Mouse (Mus musculus): ENCODE results near the gene Prr22. TPM values are rescaled to one million over a fixed set of nuclear protein-coding genes. Genes with fewer than 3 reads are reported as not detected.

Prr22 gene
- polyA plus RNA-seq, 1 experiment from 2014 or later: 0.96 TPM

DNA sequence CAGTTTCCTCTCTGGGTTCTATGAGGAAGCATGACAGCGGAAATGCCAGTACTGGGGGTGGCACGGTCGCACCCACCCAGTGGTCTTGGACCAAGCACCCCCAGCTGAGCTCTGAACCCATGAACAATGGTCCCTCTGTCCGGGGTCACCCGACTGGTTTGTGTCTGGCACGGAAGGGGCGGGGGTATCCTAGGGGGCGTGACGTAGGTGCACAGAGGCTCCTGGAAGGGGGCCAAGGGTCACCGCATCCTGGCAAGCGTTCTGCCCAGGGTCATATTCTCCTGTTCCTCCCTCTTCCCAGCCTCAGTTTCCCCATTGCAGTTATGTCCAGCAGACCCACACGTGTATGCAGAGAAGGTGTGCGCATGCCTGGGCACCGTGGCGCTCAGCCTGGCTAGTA, 16.6 kb upstream of the Prr22 start:
- no peaks in the 10 kb centered on the region for H3K36me3 ChIP-seq (ENCODE audit: control insufficient read depth, insufficient read depth, low read length)
- ATAC-seq (ENCODE audit: insufficient number of reproducible peaks, insufficient read depth, low FRiP score, low read depth): no peak
- H3K4me2 ChIP-seq (ENCODE audit: low read length): no peak overlapping the region
- no peak overlapping the region for H3K27ac ChIP-seq (replicated peaks in 1 of 2; ENCODE audit: control insufficient read depth in 1 of 2, insufficient read depth in 1 of 2, low read depth in 2 of 2, low read length in 2 of 2)
- 28% methylated on average over 15 of the region's 15 CpGs for WGBS
- H3K4me1 ChIP-seq (ENCODE audit: control insufficient read depth in 2 of 2, insufficient read depth in 2 of 2, low read length in 2 of 2): peaks cover 3 to 10% of the 10 kb centered on the region in 2 experiments; a peak in 3 of 4 replicates
- H3K9me3 ChIP-seq (ENCODE audit: control insufficient read depth, low read length): 0 out of 2 replicates have a peak, but pooled peaks cover 2% of the 10 kb centered on the region
- H3K27me3 ChIP-seq (ENCODE audit: control insufficient read depth, insufficient read depth, low read length): peaks cover 78% of the 10 kb centered on the region
- H3K9ac ChIP-seq (ENCODE audit: low read length): no peak overlapping the region
- H3K4me3 ChIP-seq (ENCODE audit: control insufficient read depth in 1 of 2, insufficient read depth in 1 of 2, low read depth in 1 of 2, low read length in 2 of 2): no peak overlapping the region

DNA sequence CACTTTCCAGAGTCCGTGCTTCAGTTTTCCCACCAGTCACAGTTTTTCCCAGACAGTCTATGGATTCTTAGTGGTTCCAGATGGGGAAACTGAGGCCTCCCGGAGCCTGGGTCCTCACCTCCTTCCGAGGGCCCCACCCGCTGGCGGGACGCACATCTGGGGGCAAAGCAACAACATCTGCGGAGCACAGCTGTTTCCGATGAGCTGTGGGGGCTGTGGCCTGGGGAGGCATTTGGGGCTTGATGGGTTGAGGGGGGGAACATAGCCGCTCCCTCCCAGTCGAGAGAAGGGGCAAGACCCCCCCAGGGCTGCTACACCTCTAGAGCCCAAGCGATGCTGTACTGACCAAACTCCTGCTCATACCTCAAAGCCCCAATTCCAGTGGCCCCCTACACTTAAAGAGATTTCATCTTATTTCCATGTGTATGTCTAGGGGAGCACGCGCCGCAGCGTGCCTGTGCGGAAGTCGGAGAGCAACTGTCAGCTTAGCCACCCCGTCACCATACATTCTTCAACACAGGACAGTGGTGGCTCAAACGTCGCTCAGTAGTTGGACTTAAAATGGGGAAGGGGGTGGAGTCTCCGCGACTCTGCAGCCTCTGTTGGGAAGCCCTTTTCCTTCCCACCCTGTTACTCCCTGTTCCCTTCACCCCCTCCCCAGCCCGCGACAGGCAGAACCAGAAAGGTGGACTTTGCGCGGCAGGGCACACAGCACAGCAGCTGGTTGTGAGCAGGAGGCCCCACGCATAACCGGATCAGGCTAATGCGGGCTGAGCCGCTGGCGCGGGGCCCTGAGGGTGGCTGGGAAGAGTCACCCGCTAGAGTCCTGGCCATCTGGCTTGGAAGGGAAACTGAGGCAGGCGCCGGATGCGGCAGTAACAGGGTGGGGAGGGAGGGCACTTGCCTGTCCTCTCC, 15.5 kb upstream of the Prr22 start:
- 0 out of 2 replicates have a peak overlapping the region, but pooled peaks have one; percentile 4 for H3K4me2 ChIP-seq (ENCODE audit: low read length)
- H3K9ac ChIP-seq (ENCODE audit: low read length): no peak overlapping the region

DNA sequence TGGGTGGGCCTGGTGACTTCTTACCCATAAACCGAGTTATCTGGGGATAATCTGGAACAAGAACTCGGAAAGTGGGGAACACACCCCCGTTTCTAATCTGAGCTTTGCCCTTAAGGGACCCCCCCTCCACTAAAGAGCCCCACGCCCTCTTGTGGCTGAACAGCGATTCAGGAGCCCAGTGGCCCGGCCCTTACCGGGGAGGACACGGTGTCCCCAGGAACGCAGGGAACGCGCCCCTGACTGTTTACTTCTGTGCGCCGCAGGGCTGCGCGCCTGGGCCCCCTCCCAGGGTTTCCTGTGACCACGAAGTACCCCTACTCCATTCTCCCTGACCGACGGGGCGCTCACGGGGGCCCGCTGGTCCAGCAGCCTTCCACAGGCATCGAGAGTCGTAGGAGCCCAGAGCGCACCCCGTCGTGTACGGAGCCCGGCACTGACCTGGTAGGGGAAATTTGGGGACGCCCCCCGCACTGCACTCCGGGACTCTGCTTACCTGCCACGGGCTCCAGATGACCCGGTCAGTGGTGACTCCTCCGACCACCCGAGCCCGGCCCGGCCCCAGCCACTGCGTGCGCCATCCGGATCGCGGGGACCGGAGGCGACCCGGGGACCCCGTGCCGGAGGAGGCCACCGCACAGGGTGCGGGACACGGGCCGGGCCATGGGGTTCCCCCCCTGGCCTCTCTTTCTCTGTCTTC, 13.2 kb upstream of the Prr22 start:
- no peaks in the 10 kb centered on the region for H3K9me3 ChIP-seq (ENCODE audit: control insufficient read depth, low read length)
- peak overlapping the region; percentile 45 to 50 for H3K4me3 ChIP-seq (ENCODE audit: control insufficient read depth in 1 of 2, insufficient read depth in 1 of 2, low read depth in 1 of 2, low read length in 2 of 2)
- peaks cover 66% of the 10 kb centered on the region for H3K27me3 ChIP-seq (ENCODE audit: control insufficient read depth, insufficient read depth, low read length)
- H3K9ac ChIP-seq (ENCODE audit: low read length): peak overlapping the region; percentile 70
- ATAC-seq (ENCODE audit: insufficient number of reproducible peaks, insufficient read depth, low FRiP score, low read depth): 0 out of 2 replicates have a peak, but pooled peaks have one; percentile 3
- H3K27ac ChIP-seq (replicated peaks in 1 of 2; ENCODE audit: control insufficient read depth in 1 of 2, insufficient read depth in 1 of 2, low read depth in 2 of 2, low read length in 2 of 2): no peak overlapping the region
- no peaks in the 10 kb centered on the region for H3K36me3 ChIP-seq (ENCODE audit: control insufficient read depth, insufficient read depth, low read length)
- peak overlapping the region; percentile 92 for H3K4me2 ChIP-seq (ENCODE audit: low read length)
- peaks cover 5 to 14% of the 10 kb centered on the region in 2 experiments; a peak in 3 of 4 replicates for H3K4me1 ChIP-seq (ENCODE audit: control insufficient read depth in 2 of 2, insufficient read depth in 2 of 2, low read length in 2 of 2)
- WGBS: 1% methylated on average over 51 of the region's 51 CpGs

More for the DNA sequence above, 15.5 kb upstream of the Prr22 start:
- Histone ChIP-seq H3K27ac (replicated peaks in 1 of 2; ENCODE audit: control insufficient read depth in 1 of 2, insufficient read depth in 1 of 2, low read depth in 2 of 2, low read length in 2 of 2) (no peak overlapping the region), H3K9me3 (ENCODE audit: control insufficient read depth, low read length) (0 out of 2 replicates have a peak, but pooled peaks cover 2% of the 10 kb centered on the region), H3K4me1 (ENCODE audit: control insufficient read depth in 2 of 2, insufficient read depth in 2 of 2, low read length in 2 of 2) (peaks cover 3 to 10% of the 10 kb centered on the region in 2 experiments; a peak in 3 of 4 replicates), H3K36me3 (ENCODE audit: control insufficient read depth, insufficient read depth, low read length) (no peaks in the 10 kb centered on the region), H3K27me3 (ENCODE audit: control insufficient read depth, insufficient read depth, low read length) (peaks cover 78% of the 10 kb centered on the region), H3K4me3 (ENCODE audit: control insufficient read depth in 1 of 2, insufficient read depth in 1 of 2, low read depth in 1 of 2, low read length in 2 of 2) (peak overlapping the region in 1 of 2 experiments; percentile 4; a peak in 1 of 4 replicates)
- 12% methylated on average over 36 of the region's 36 CpGs for WGBS
- no peak for ATAC-seq (ENCODE audit: insufficient number of reproducible peaks, insufficient read depth, low FRiP score, low read depth)

DNA sequence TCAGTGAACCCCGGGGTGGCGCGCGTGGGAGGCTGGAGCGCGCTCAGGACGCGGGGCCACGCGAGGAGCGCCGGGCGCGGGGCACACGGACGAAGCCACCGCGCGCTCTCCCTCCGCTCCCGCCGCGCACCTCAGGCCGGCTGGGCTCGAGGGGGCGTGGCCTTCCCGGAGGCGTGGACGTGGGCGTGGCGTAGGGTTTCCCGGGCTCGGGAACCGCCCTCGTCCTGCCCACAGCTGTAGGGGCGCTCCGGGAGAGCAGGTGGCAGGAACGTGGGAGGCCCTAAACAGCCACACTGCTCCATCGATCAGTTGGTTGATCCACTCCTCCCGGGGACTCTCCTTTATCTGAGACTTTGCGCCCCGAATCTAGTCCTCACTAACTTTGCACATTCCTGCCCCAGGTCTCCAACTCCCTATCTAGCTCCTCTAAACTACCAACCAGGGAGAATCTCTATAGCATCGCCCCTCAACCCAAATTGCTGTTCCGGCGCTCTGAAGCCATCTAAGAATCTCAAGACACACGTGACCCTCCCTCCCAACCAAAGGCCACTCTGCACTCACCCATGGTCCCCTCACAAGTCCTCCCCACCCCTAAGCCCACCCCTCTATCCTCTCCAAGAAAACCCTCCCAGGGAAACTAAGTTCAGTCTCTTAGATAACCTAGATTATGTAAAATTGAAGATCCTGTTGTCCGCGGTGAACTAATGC, 12.5 kb upstream of the Prr22 start, which contains the start of gene Nrtn:
Gene Nrtn (minus strand): TSS at position 115 of the 708 bp plus-strand sequence.
- Histone ChIP-seq H3K36me3 (ENCODE audit: control insufficient read depth, insufficient read depth, low read length) (no peaks in the 10 kb centered on the region), H3K4me1 (ENCODE audit: control insufficient read depth in 2 of 2, insufficient read depth in 2 of 2, low read length in 2 of 2) (peaks cover 6 to 19% of the 10 kb centered on the region in 2 experiments; a peak in 3 of 4 replicates), H3K4me3 (ENCODE audit: control insufficient read depth in 1 of 2, insufficient read depth in 1 of 2, low read depth in 1 of 2, low read length in 2 of 2) (peak within 1 kb of the TSS; percentile 45 to 50), H3K27ac (replicated peaks in 1 of 2; ENCODE audit: control insufficient read depth in 1 of 2, insufficient read depth in 1 of 2, low read depth in 2 of 2, low read length in 2 of 2) (no peak within 1 kb of the TSS), H3K9ac (ENCODE audit: low read length) (peak within 1 kb of the TSS; percentile 70), H3K27me3 (ENCODE audit: control insufficient read depth, insufficient read depth, low read length) (peaks cover 59% of the 10 kb centered on the region), H3K9me3 (ENCODE audit: control insufficient read depth, low read length) (no peaks in the 10 kb centered on the region), H3K4me2 (ENCODE audit: low read length) (peak within 1 kb of the TSS; percentile 92)
- 2% methylated on average over 43 of the region's 48 CpGs for WGBS
- peak; percentile 52 for ATAC-seq (ENCODE audit: insufficient number of reproducible peaks, insufficient read depth, low FRiP score, low read depth)

DNA sequence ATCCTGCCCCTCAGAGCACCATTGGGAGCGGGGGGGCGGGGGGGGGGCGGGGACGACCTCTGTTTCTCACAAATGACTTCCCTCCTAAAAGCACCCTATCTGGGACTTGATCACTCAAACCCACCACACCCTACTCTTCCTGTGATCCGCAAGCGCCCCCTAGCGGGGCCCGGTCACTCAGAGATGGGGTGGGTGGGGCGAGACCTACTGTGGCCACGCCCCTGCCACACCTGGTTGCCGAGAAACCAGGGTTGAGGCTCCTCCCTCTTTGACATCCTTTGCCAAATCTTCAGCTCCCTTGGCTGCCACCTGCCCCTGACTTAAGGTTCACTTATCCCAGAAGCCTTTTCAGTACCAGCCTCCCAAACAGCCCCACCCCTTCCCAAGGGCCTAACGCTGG, 11.9 kb upstream of the Prr22 start:
- Histone ChIP-seq H3K27ac (replicated peaks in 1 of 2; ENCODE audit: control insufficient read depth in 1 of 2, insufficient read depth in 1 of 2, low read depth in 2 of 2, low read length in 2 of 2) (no peak overlapping the region), H3K9me3 (ENCODE audit: control insufficient read depth, low read length) (no peaks in the 10 kb centered on the region), H3K9ac (ENCODE audit: low read length) (no peak overlapping the region), H3K4me2 (ENCODE audit: low read length) (peak overlapping the region; percentile 92), H3K4me1 (ENCODE audit: control insufficient read depth in 2 of 2, insufficient read depth in 2 of 2, low read length in 2 of 2) (peaks cover 12 to 25% of the 10 kb centered on the region in 2 experiments; a peak in 3 of 4 replicates), H3K36me3 (ENCODE audit: control insufficient read depth, insufficient read depth, low read length) (no peaks in the 10 kb centered on the region), H3K4me3 (ENCODE audit: control insufficient read depth in 1 of 2, insufficient read depth in 1 of 2, low read depth in 1 of 2, low read length in 2 of 2) (no peak overlapping the region), H3K27me3 (ENCODE audit: control insufficient read depth, insufficient read depth, low read length) (peaks cover 53% of the 10 kb centered on the region)
- 6% methylated on average over 12 of the region's 12 CpGs for WGBS
- ATAC-seq (ENCODE audit: insufficient number of reproducible peaks, insufficient read depth, low FRiP score, low read depth): 0 out of 2 replicates have a peak, but pooled peaks have one; percentile 7

DNA sequence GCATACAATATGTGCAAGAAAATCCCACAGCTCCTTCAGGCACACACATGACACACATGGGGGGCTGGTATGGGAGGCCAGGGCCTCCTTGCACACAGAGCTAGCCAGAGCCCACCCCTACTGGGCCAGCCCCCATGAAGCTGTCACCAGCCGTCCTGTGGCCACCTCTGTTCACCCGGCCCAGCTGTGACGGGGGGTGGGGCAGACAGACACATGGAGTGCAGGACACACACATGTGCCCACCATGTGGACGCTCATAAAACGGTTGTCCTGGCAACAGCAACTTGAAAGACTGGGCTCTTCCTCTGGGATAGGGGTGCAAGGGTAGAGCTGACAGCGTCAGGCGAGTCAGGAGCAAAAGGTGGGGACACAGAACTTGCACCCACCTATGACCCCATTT, 10.8 kb upstream of the Prr22 start:
- peaks cover 15 to 30% of the 10 kb centered on the region in 2 experiments for H3K4me1 ChIP-seq (ENCODE audit: control insufficient read depth in 2 of 2, insufficient read depth in 2 of 2, low read length in 2 of 2)
- no peak overlapping the region for H3K4me3 ChIP-seq (ENCODE audit: control insufficient read depth in 1 of 2, insufficient read depth in 1 of 2, low read depth in 1 of 2, low read length in 2 of 2)
- 52% methylated on average over 7 of the region's 7 CpGs for WGBS
- no peak overlapping the region for H3K27ac ChIP-seq (replicated peaks in 1 of 2; ENCODE audit: control insufficient read depth in 1 of 2, insufficient read depth in 1 of 2, low read depth in 2 of 2, low read length in 2 of 2)
- no peak overlapping the region for H3K9ac ChIP-seq (ENCODE audit: low read length)
- no peak for ATAC-seq (ENCODE audit: insufficient number of reproducible peaks, insufficient read depth, low FRiP score, low read depth)
- H3K4me2 ChIP-seq (ENCODE audit: low read length): no peak overlapping the region
- H3K36me3 ChIP-seq (ENCODE audit: control insufficient read depth, insufficient read depth, low read length): no peaks in the 10 kb centered on the region
- H3K27me3 ChIP-seq (ENCODE audit: control insufficient read depth, insufficient read depth, low read length): peaks cover 42% of the 10 kb centered on the region
- no peaks in the 10 kb centered on the region for H3K9me3 ChIP-seq (ENCODE audit: control insufficient read depth, low read length)

DNA sequence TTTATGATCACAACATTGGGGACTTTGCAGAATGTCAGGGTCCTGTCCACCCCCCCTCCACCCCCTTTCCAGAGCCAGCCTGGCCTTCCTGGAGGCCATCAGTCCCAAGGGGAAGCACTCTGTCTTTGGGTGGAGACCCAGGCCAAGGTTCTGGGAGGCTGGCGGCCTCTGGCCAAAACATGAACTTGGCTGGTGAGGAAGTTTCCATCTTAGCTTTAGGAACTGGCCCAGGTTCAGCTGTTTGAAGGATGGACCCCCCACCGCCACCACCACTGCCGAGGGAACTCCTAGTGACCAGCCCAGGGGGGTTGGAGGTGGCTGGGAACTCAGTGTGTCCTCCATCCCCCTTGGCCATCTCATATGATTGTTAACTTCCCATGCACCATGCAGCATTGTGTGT, 9.0 kb upstream of the Prr22 start:
- Histone ChIP-seq H3K4me1 (ENCODE audit: control insufficient read depth in 2 of 2, insufficient read depth in 2 of 2, low read length in 2 of 2) (peaks cover 20 to 36% of the 10 kb centered on the region in 2 experiments), H3K27me3 (ENCODE audit: control insufficient read depth, insufficient read depth, low read length) (peaks cover 24% of the 10 kb centered on the region), H3K4me2 (ENCODE audit: low read length) (no peak overlapping the region), H3K27ac (replicated peaks in 1 of 2; ENCODE audit: control insufficient read depth in 1 of 2, insufficient read depth in 1 of 2, low read depth in 2 of 2, low read length in 2 of 2) (no peak overlapping the region), H3K9ac (ENCODE audit: low read length) (peak overlapping the region; percentile 67; the same call in 1 of the 2 replicates), H3K9me3 (ENCODE audit: control insufficient read depth, low read length) (no peaks in the 10 kb centered on the region), H3K4me3 (ENCODE audit: control insufficient read depth in 1 of 2, insufficient read depth in 1 of 2, low read depth in 1 of 2, low read length in 2 of 2) (no peak overlapping the region), H3K36me3 (ENCODE audit: control insufficient read depth, insufficient read depth, low read length) (no peaks in the 10 kb centered on the region)
- no peak for ATAC-seq (ENCODE audit: insufficient number of reproducible peaks, insufficient read depth, low FRiP score, low read depth)
- WGBS: 56% methylated on average over 3 of the region's 3 CpGs
